In the genomic region with DNA sequence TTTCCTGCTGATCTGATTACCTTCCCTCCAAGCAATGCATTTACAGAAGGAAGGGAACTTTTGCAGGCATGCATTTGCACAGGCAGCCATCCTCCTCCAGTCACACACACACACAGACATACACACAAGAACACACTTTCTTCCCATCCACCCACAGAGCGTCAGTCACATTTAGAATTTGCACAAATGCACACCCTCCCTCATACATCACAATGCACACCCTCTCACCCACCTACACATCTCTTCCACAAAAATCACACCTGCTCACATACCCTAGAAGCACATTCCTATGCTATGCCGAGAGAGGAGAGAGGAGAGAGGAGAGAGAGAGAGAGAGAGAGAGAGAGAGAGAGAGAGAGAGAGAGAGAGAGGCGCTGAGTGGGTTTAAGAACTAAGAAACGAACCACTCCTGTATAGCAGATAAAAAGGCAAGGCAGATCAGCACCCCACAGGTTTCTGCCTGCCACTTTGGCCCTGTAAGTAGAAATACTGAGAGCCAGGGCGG, we compare ENCODE assay signal across 9 mouse cellular contexts. TPM values are rescaled to one million over a fixed set of nuclear protein-coding genes. Genes with fewer than 3 reads are reported as not detected.
DNase-seq lines count a peak whose midpoint lies in the region; ATAC-seq and TF ChIP-seq lines count a peak whose summit lies in the region.
"Had no signal": no experiment of that assay in that cellular context is flagged by ENCODE, and none has a peak within 500 bp of the region (broad histone marks: within the 10 kb centered on the region; RNA-seq: fewer than 3 reads in every experiment).

A gene (plus strand): TSS at position 455 of the 505 bp plus-strand sequence.

- no peaks in the 10 kb centered on the region for H3K9me3 ChIP-seq in lung, embryonic 15.5 days
- H3K9me3 ChIP-seq in forebrain, embryonic 10.5 days, result no peaks in the 10 kb centered on the region
- H3K9me3 ChIP-seq in intestine, postnatal 0 days (ENCODE audit: control insufficient read depth), result no peaks in the 10 kb centered on the region
- H3K9me3 ChIP-seq in neural tube, embryonic 12.5 days, result no peaks in the 10 kb centered on the region

- H3K4me3 ChIP-seq in lung, embryonic 15.5 days, result no peak within 1 kb of the TSS
- H3K4me3 ChIP-seq in forebrain, embryonic 10.5 days, result peak within 1 kb of the TSS; percentile 98; the same call in 1 of the 2 replicates
- H3K4me3 ChIP-seq in intestine, postnatal 0 days (ENCODE audit: low read depth, low read length), result no peak within 1 kb of the TSS
- no peak within 1 kb of the TSS for H3K4me3 ChIP-seq in neural tube, embryonic 12.5 days

- H3K4me2 ChIP-seq in lung, embryonic 15.5 days, result peak within 1 kb of the TSS; percentile 97
- 0 out of 2 replicates have a peak within 1 kb of the TSS, but pooled peaks have one; percentile 3 for H3K4me2 ChIP-seq in intestine, postnatal 0 days (replicated peaks; ENCODE audit: low read depth)
- 0 out of 2 replicates have a peak within 1 kb of the TSS, but pooled peaks have one; percentile 3 for H3K4me2 ChIP-seq in neural tube, embryonic 12.5 days (replicated peaks)

- DNase-seq in lung, postnatal 36 days, result no peak
- DNase-seq in forebrain, embryonic 10.5 days (ENCODE audit: extremely low spot score, low spot score), result no peak
- DNase-seq in kidney, adult 18-20 months, result no peak
- DNase-seq in thymus, postnatal 0 days (ENCODE audit: low spot score), result no peak
- DNase-seq in kidney, postnatal 25 days, result no peak

- ATAC-seq in lung, embryonic 15.5 days (ENCODE audit: borderline replicate concordance, extremely low read depth, low FRiP score, low TSS enrichment), result no peak
- no peak for ATAC-seq in intestine, postnatal 0 days
- no peak for ATAC-seq in neural tube, embryonic 12.5 days (ENCODE audit: low FRiP score, low read depth)

- no peak within 1 kb of the TSS for H3K27ac ChIP-seq in lung, embryonic 15.5 days
- H3K27ac ChIP-seq in forebrain, embryonic 10.5 days, result no peak within 1 kb of the TSS
- H3K27ac ChIP-seq in intestine, postnatal 0 days (ENCODE audit: low read depth, low read length), result no peak within 1 kb of the TSS
- no peak within 1 kb of the TSS for H3K27ac ChIP-seq in neural tube, embryonic 12.5 days
- H3K27ac ChIP-seq: macrophage had no signal

- WGBS in lung, embryonic 15.5 days, result 52% methylated on average over 5 of the region's 5 CpGs
- WGBS in forebrain, embryonic 10.5 days, result 69% methylated on average over 5 of the region's 5 CpGs
- 84% methylated on average over 5 of the region's 5 CpGs for whole genome bisulfite sequencing in intestine, postnatal 0 days
- WGBS in neural tube, embryonic 12.5 days, result 63% methylated on average over 5 of the region's 5 CpGs

- H3K36me3 ChIP-seq in lung, embryonic 15.5 days, result no peaks in the 10 kb centered on the region
- H3K36me3 ChIP-seq in forebrain, embryonic 10.5 days (replicated peaks), result peaks cover 4% of the 10 kb centered on the region; the same call in 1 of the 2 replicates
- no peaks in the 10 kb centered on the region for H3K36me3 ChIP-seq in intestine, postnatal 0 days (ENCODE audit: control insufficient read depth, insufficient read depth)
- no peaks in the 10 kb centered on the region for H3K36me3 ChIP-seq in neural tube, embryonic 12.5 days

- TF ChIP-seq CTCF in intestine, postnatal 0 days (IDR thresholded peaks at IDR 0.05; ENCODE audit: low read depth), result no peak

- H3K4me1 ChIP-seq in lung, embryonic 15.5 days, result peaks cover 34% of the 10 kb centered on the region
- peaks cover 46% of the 10 kb centered on the region for H3K4me1 ChIP-seq in forebrain, embryonic 10.5 days
- H3K4me1 ChIP-seq in intestine, postnatal 0 days (replicated peaks; ENCODE audit: control insufficient read depth, insufficient read depth, low read length), result no peaks in the 10 kb centered on the region
- peaks cover 23% of the 10 kb centered on the region for H3K4me1 ChIP-seq in neural tube, embryonic 12.5 days

- H3K9ac ChIP-seq in lung, embryonic 15.5 days, result no peak within 1 kb of the TSS
- no peak within 1 kb of the TSS for H3K9ac ChIP-seq in intestine, postnatal 0 days (ENCODE audit: low read depth, low read length)
- H3K9ac ChIP-seq in neural tube, embryonic 12.5 days, result no peak within 1 kb of the TSS

- H3K27me3 ChIP-seq in lung, embryonic 15.5 days, result no peaks in the 10 kb centered on the region
- peaks cover 47% of the 10 kb centered on the region for H3K27me3 ChIP-seq in forebrain, embryonic 10.5 days (ENCODE audit: poor library complexity, severe bottlenecking)
- no peaks in the 10 kb centered on the region; the same call in 1 of the 2 replicates for H3K27me3 ChIP-seq in intestine, postnatal 0 days (replicated peaks; ENCODE audit: control insufficient read depth, insufficient read depth, low read length)
- peaks cover 27% of the 10 kb centered on the region for H3K27me3 ChIP-seq in neural tube, embryonic 12.5 days (replicated peaks)

RNA-seq across cellular contexts. Expression of the gene that starts here (rescaled TPM):
- polyA plus RNA-seq in lung, embryonic 15.5 days (2015; fragmentation: Nextera tagmentation; extraction: Ambion mirVana), result 21.4 and 21.6 TPM in 2 replicates
- polyA plus RNA-seq in forebrain, embryonic 10.5 days (2016; fragmentation: Nextera tagmentation; extraction: Ambion mirVana), result 27.0 and 27.6 TPM in 2 replicates
- polyA plus RNA-seq in intestine, postnatal 0 days (2015; fragmentation: Nextera tagmentation; extraction: Ambion mirVana), result 4.5 and 5.6 TPM in 2 replicates
- 20.7 and 21.0 TPM in 2 replicates for polyA plus RNA-seq in neural tube, embryonic 12.5 days (2016; fragmentation: Nextera tagmentation; extraction: Ambion mirVana)
- polyA plus RNA-seq in thymus, postnatal 0 days (2015; fragmentation: Nextera tagmentation; extraction: Ambion mirVana), result 1.8 and 2.3 TPM in 2 replicates

Comparison
In these comparisons a context has a peak if more than half of its experiments do, and no peak if none do; other contexts are left out.
1. H3K4me2 ChIP-seq: peak in every context shown above with its lines; median percentile 97 in lung, embryonic 15.5 days; 3 in intestine, postnatal 0 days; 3 in neural tube, embryonic 12.5 days.